Mouse (Mus musculus) layer of hippocampus, adult 18-20 months (tissue): ENCODE data around the gene Pard6b. TPM values are rescaled to one million over a fixed set of nuclear protein-coding genes. Genes with fewer than 3 reads are reported as not detected.
A peak's percentile ranks its signal among the peaks of the same experiment; 100 is the strongest.
"Not testable (repeated sequence)": the region's sequence is repeated elsewhere in the genome, so short reads cannot be mapped to it uniquely, and the experiment has no call there.

Experiments
- DNase-seq, 2 experiments: peaks; one replicate each; pipeline ENCODE4 v3.0.0; 2022; ENCODE audit warnings: low spot score in 2 of 2
- total RNA-seq, 2 experiments: library from RNA; stranded (reverse); gene quantifications; 2 replicates each; pipeline ENCODE4 v1.2.3; 2021

Pard6b gene
- total RNA-seq, 2 experiments from 2014 or later, result 4.0 to 5.0 TPM

- peak in 1 of 2 experiments; percentile 77 for DNase-seq
Observed at GRCm38 (mm10) chr2:168098040-168098439, 17.2 kb downstream of the Pard6b start.

- no peak for DNase-seq
Observed at GRCm38 (mm10) chr2:168100008-168100407, 19.2 kb downstream of the Pard6b start.

- no peak for DNase-seq
Observed at GRCm38 (mm10) chr2:168101805-168102204, 21.0 kb downstream of the Pard6b start.

- no peak for DNase-seq
Observed at GRCm38 (mm10) chr2:168103341-168103740, 22.5 kb downstream of the Pard6b start.

- DNase-seq, result no peak
Observed at GRCm38 (mm10) chr2:168104375-168105144, 23.8 kb downstream of the Pard6b start.

- no peak for DNase-seq
Observed at GRCm38 (mm10) chr2:168105271-168105670, 24.5 kb downstream of the Pard6b start.

GRCm38 (mm10) chr2:168106701-168107178 is 25.9 kb downstream of the Pard6b start:
- peak; percentile 83 to 87 for DNase-seq

- DNase-seq, result no peak
Observed at GRCm38 (mm10) chr2:168107356-168107755, 26.6 kb downstream of the Pard6b start.

- DNase-seq, result not testable (repeated sequence)
Observed at GRCm38 (mm10) chr2:168107901-168108300, 27.1 kb downstream of the Pard6b start.

GRCm38 (mm10) chr2:168111902-168112301 is 31.1 kb downstream of the Pard6b start:
- peak in 1 of 2 experiments; percentile 79 for DNase-seq

- no peak for DNase-seq
Observed at GRCm38 (mm10) chr2:168113263-168113662, 32.5 kb downstream of the Pard6b start.

GRCm38 (mm10) chr2:168113692-168114091 is 32.9 kb downstream of the Pard6b start:
- no peak for DNase-seq

- peak in 1 of 2 experiments; percentile 46 for DNase-seq
Observed at GRCm38 (mm10) chr2:168114699-168115350, 34.0 kb downstream of the Pard6b start.

- no peak for DNase-seq
Observed at GRCm38 (mm10) chr2:168115826-168116225, 35.0 kb downstream of the Pard6b start.

- peak in 1 of 2 experiments; percentile 69 for DNase-seq
Observed at GRCm38 (mm10) chr2:168117147-168117546, 36.3 kb downstream of the Pard6b start.

- no peak for DNase-seq
Observed at GRCm38 (mm10) chr2:168117553-168117952, 36.7 kb downstream of the Pard6b start.

- DNase-seq, result no peak
Observed at GRCm38 (mm10) chr2:168117967-168118366, 37.2 kb downstream of the Pard6b start.

- no peak for DNase-seq
Observed at GRCm38 (mm10) chr2:168118456-168118855, 37.7 kb downstream of the Pard6b start.

- DNase-seq, result no peak
Observed at GRCm38 (mm10) chr2:168119123-168119522, 38.3 kb downstream of the Pard6b start.

- no peak for DNase-seq
Observed at GRCm38 (mm10) chr2:168120906-168121305, 40.1 kb downstream of the Pard6b start.

GRCm38 (mm10) chr2:168123652-168124051 is 42.8 kb downstream of the Pard6b start:
- DNase-seq, result no peak
